25 mouse cellular contexts compared by ENCODE assay signal in the genomic region with DNA sequence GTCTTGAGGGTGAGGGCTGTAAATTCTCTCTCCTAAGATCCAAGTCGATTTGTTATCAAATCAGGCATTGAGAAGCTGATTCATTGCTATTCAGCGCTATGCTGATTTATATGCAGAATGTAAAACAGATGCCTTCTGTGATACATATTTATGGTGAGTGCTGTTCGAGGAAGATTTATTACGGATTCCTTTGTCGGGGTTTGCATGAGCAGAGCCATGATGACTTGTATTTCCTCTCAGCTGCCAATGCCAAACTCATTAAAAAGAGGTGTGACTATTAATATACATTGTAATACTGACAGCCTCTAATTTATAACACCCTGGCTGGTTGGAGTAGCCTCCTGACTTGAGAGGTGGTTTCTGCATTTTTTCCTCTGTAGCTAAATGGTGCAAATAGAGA. TPM values are rescaled to one million over a fixed set of nuclear protein-coding genes. Genes with fewer than 3 reads are reported as not detected.
A peak's percentile ranks its signal among the peaks of the same experiment; 100 is the strongest.
DNase-seq lines count a peak whose midpoint lies in the region; ATAC-seq and TF ChIP-seq lines count a peak whose summit lies in the region.
"Had no signal": no experiment of that assay in that cellular context is flagged by ENCODE, and none has a peak within 500 bp of the region (broad histone marks: within the 10 kb centered on the region; RNA-seq: fewer than 3 reads in every experiment).

No protein-coding gene starts in this region.

- H3K27ac ChIP-seq in kidney, postnatal 0 days, result no peak overlapping the region
- H3K27ac ChIP-seq in forebrain, postnatal 0 days (ENCODE audit: low read depth, low read length), result peak overlapping the region; percentile 24; the same call in 1 of the 2 replicates
- H3K27ac ChIP-seq: gastrocnemius, adult 2 months; heart, adult 2 months; limb, embryonic 10.5 days; liver, embryonic 12.5 days; midbrain, embryonic 12.5 days had no signal

- peak; percentile 34; the same call in 1 of the 2 replicates for ATAC-seq in frontal cortex, adult (ENCODE audit: low TSS enrichment)
- ATAC-seq in kidney, postnatal 0 days (replicated peaks; ENCODE audit: low FRiP score, low read depth), result no peak
- peak; percentile 94 for ATAC-seq in forebrain, postnatal 0 days
- ATAC-seq: liver, embryonic 12.5 days had no signal

- H3K36me3 ChIP-seq in kidney, postnatal 0 days (ENCODE audit: insufficient read depth, low read length), result no peaks in the 10 kb centered on the region
- no peaks in the 10 kb centered on the region for H3K36me3 ChIP-seq in forebrain, postnatal 0 days (ENCODE audit: insufficient read depth)
- H3K36me3 ChIP-seq: limb, embryonic 10.5 days; liver, embryonic 12.5 days; midbrain, embryonic 12.5 days had no signal

- no peaks in the 10 kb centered on the region for H3K9me3 ChIP-seq in kidney, postnatal 0 days (replicated peaks; ENCODE audit: low read length)
- H3K9me3 ChIP-seq in forebrain, postnatal 0 days (ENCODE audit: low read length), result no peaks in the 10 kb centered on the region
- H3K9me3 ChIP-seq: limb, embryonic 10.5 days; liver, embryonic 12.5 days; midbrain, embryonic 12.5 days had no signal

- H3K9ac ChIP-seq in kidney, postnatal 0 days (ENCODE audit: low read depth, low read length), result no peak overlapping the region
- H3K9ac ChIP-seq in forebrain, postnatal 0 days, result no peak overlapping the region
- H3K9ac ChIP-seq: liver, embryonic 12.5 days; midbrain, embryonic 12.5 days had no signal

- no peak overlapping the region for H3K4me2 ChIP-seq in kidney, postnatal 0 days (ENCODE audit: low read length)
- H3K4me2 ChIP-seq in forebrain, postnatal 0 days (ENCODE audit: low read depth), result no peak overlapping the region
- H3K4me2 ChIP-seq: liver, embryonic 12.5 days; midbrain, embryonic 12.5 days had no signal

- no peak for DNase-seq in frontal cortex, postnatal 10 days (ENCODE audit: low spot score in 2 of 2)
- peak; percentile 72 for DNase-seq in kidney, postnatal 0 days (ENCODE audit: low spot score)
- no peak for DNase-seq in kidney, adult 9 months
- peak; percentile 89 for DNase-seq in NIH3T3 (ENCODE audit: low read depth)
- DNase-seq in forebrain, postnatal 0 days, result peak; percentile 56
- no peak for DNase-seq in spleen, postnatal 10 days (ENCODE audit: low spot score in 2 of 2)
- DNase-seq: adrenal gland, adult 2 months; cerebellum, adult 9-10 months; gastrocnemius, adult 2 months; heart, adult 2 months; kidney, postnatal 4 days; layer of hippocampus, postnatal 36 days; lung, postnatal 14 days; right cerebral cortex, postnatal 25 days; thymus, postnatal 4 days had no signal

- no peaks in the 10 kb centered on the region for H3K27me3 ChIP-seq in kidney, postnatal 0 days (ENCODE audit: insufficient read depth, low read length)
- peaks cover 4% of the 10 kb centered on the region; the same call in 1 of the 2 replicates for H3K27me3 ChIP-seq in forebrain, postnatal 0 days (ENCODE audit: insufficient read depth, low read length)
- H3K27me3 ChIP-seq: liver, embryonic 12.5 days had no signal

- no peak overlapping the region for H3K4me3 ChIP-seq in kidney, postnatal 0 days (replicated peaks; ENCODE audit: low read depth, low read length)
- no peak overlapping the region for H3K4me3 ChIP-seq in forebrain, postnatal 0 days (ENCODE audit: low read depth, low read length)
- H3K4me3 ChIP-seq: erythroblast, embryonic 14.5 days; gastrocnemius, adult 2 months; heart, adult 2 months; limb, embryonic 10.5 days; liver, embryonic 12.5 days; midbrain, embryonic 12.5 days had no signal

- WGBS in kidney, postnatal 0 days, result 39% methylated on average over 5 of the region's 5 CpGs
- 31% methylated on average over 5 of the region's 5 CpGs for WGBS in forebrain, postnatal 0 days

- TF ChIP-seq CTCF in kidney, postnatal 0 days (IDR thresholded peaks at IDR 0.05; ENCODE audit: low read depth), result no peak
- TF ChIP-seq CTCF in forebrain, postnatal 0 days (IDR thresholded peaks at IDR 0.05; ENCODE audit: low read depth), result no peak

- 0 out of 2 replicates have a peak, but pooled peaks cover 9% of the 10 kb centered on the region for H3K4me1 ChIP-seq in kidney, postnatal 0 days (replicated peaks; ENCODE audit: insufficient read depth, low read length)
- no peaks in the 10 kb centered on the region; the same call in 1 of the 2 replicates for H3K4me1 ChIP-seq in forebrain, postnatal 0 days (ENCODE audit: insufficient read depth)
- H3K4me1 ChIP-seq: liver, embryonic 12.5 days; midbrain, embryonic 12.5 days had no signal

RNA-seq across cellular contexts. Expression of a gene that starts 22.8 kb away (rescaled TPM):
- not detected in 2 replicates for polyA plus RNA-seq in kidney, postnatal 0 days (2015; fragmentation: Nextera tagmentation; extraction: Ambion mirVana)
- not detected in 2 replicates for total RNA-seq in forebrain, postnatal 0 days (2014; rRNA removed)
- not detected in 2 replicates for polyA plus RNA-seq in forebrain, postnatal 0 days (2015; fragmentation: Nextera tagmentation; extraction: Ambion mirVana)
- total RNA-seq: adrenal gland, adult 2 months; gastrocnemius, adult 2 months; heart, adult 2 months; layer of hippocampus, postnatal 36 days had no signal
- polyA plus RNA-seq: adrenal gland, adult 2 months; C2C12; erythroblast, embryonic 14.5 days; heart, adult 2 months; heart, postnatal 0 days; intestine, embryonic 14.5 days; limb, embryonic 10.5 days; liver, embryonic 12.5 days; midbrain, embryonic 12.5 days; neural tube, embryonic 11.5 days; testis, adult 2 months had no signal

Comparison
In these comparisons a context has a peak if more than half of its experiments do, and no peak if none do; other contexts are left out.
1. DNase-seq: peak in kidney, postnatal 0 days (single experiment), NIH3T3 (single experiment) and forebrain, postnatal 0 days (single experiment); none in frontal cortex, postnatal 10 days (0 of 2), kidney, adult 9 months (single experiment) and spleen, postnatal 10 days (0 of 2).